Mouse (Mus musculus) regulatory T cell (primary cell): ENCODE data around the gene Lrrn1.

ENCODE experiments used
- in situ Hi-C: fragments of 300-600 bp; cut with MboI, MseI; formaldehyde crosslinking; loops from one replicate; pipeline ENCODE4 v1.15.1; 2025; ENCODE audit warnings: high pct_unique_total_duplicates

Gene Lrrn1

DNA sequence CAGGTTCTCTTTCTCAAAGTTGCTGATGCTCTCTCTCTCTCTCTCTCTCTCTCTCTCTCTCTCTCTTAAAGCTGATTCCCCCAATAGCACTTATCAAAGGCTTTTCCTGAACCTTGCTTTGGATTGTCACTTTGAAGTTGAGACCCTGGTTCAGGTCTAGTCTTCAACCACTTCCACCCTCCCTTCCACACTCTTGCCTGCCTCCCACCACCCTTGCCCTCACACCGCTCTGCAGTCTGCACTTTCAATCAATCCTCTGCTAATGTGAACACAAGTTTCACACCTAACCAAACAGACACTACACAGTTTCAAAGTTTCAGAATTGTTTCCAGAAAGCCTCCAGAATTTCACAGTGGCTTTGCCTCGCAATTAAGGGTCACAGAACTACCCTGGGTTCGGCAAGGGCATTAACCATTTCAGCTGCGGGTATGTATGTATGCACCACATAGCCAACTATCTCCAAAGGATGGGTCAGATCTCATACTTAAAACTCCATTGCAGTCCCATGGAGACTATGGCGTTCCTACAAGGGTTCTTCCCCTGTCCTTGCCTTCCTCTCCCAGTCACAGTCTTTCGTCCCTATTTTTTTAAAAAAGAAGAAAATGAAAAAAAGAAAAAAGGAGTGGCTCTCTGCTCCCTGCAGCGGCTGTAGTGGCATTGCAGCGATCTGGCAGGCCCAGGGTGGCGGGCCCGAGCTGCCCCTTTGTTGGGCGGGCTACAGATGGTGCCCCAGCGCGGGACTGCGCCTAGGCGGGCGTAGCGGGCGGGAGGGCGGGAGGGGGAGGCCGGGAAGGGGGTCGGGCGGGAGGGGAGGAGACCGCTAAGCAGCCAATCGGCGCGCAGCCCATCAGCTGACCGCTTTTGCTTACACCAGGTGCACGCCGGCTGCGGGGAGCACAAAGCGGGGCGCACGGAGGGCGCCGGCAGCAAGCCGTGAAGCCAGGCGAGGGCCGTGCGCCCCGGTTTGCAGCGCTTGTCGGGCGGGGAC, at the start of gene Lrrn1:
TSS of gene Lrrn1 (plus strand) at position 892 of the 988 bp plus-strand sequence.
- in situ Hi-C loops, result loop anchor here (25.0 kb wide), 1 partner anchor 1758 kb away; no protein-coding TSS in a partner anchor

- in situ Hi-C loops, result no loop called here
These were observed 35.1 kb upstream of the Lrrn1 start for GRCm38 (mm10) chr6:107494491-107494890.

GRCm38 (mm10) chr6:107495830-107496229, 33.7 kb upstream of the Lrrn1 start:
- in situ Hi-C loops, result no loop called here

GRCm38 (mm10) chr6:107513716-107514115, 15.9 kb upstream of the Lrrn1 start:
- in situ Hi-C loops, result no loop called here

DNA sequence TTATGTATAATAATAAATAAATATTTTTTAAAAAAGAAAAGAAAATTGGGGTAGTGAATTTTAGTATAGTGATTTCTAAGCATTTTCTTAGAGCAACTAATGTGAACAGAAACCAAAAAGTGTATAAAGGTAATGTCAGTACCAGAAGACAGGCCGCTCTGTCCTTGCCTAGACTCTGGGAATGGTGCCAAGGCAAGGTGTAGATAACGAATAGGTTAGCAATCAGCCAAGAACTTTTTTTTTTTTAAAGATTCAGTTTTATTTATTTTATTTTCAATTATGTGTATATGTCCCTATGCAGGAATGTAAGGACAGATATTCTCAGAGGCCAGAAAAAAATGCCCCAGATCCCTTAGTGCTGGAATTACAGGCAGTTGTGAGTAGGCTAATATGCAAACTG, 5.6 kb upstream of the Lrrn1 start:
- in situ Hi-C loops, result no loop called here

GRCm38 (mm10) chr6:107529911-107530431, 403 bp downstream of the Lrrn1 start:
- in situ Hi-C loops, result loop anchor here (25.0 kb wide), 1 partner anchor 1757 kb away; no protein-coding TSS in a partner anchor

DNA sequence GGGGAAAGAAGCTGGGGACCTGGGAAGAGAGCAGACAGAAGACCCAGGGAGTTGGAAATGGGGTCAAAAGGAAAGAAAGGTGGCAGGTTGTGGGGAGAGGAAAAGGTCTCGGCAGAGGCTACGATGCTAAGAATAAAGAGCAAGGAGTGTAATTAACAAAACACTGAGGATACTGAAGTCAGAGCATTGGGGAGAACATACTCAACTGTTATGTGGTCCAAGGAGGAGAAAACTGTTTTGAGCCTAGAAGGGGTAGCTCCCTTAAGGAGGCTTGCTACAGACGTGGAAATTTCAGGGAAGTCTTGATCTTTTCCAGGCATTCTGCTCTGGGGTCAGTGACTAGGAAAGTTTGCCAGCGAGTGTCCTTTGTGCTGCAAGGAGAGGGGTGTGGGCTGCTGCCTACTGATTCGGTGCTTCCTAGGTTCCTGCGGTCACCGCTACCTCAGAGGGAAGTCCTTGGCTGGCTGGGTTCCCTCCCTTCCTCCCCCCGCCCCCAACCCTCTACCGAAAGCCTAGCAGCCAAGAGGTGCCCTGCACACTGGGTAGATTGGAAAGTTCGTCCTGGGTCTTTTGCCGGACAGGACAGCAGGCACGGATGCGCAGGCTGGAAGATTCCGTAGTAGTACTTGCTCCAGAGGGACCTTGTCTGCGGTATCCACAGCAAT, 1.2 kb downstream of the Lrrn1 start:
- in situ Hi-C loops, result loop anchor here (25.0 kb wide), 1 partner anchor 1757 kb away; no protein-coding TSS in a partner anchor

DNA sequence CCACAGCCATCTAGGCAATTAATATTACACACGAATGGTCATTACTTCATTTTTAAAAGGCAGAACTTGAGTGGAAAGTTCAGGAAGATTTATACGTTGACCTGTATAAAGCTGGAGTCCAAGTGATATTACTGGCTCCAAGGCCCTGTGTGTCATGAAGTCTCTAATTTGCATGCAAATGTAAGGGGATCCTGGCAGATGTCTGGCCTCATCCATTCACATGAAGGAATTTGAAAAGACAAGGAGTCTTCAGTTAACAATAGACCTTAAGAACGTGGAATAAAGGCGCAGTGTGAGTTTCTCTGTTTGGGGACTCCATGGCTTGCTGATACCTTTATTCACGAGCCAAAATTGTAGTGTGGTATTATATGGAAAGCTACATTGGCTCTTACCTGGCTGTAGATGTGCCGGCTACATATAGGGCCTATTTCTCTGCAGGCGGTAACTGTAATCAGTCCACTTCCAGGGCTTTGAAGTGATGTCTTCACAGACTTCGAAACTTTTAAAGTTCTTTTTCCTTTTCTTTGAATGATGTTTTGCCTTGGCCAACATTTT, 2.0 kb downstream of the Lrrn1 start:
- in situ Hi-C loops, result loop anchor here (25.0 kb wide), 1 partner anchor 1756 kb away; no protein-coding TSS in a partner anchor

- in situ Hi-C loops, result loop anchor here (25.0 kb wide), 1 partner anchor 1753 kb away; no protein-coding TSS in a partner anchor
These were observed 5.0 kb downstream of the Lrrn1 start for GRCm38 (mm10) chr6:107534533-107534932.

DNA sequence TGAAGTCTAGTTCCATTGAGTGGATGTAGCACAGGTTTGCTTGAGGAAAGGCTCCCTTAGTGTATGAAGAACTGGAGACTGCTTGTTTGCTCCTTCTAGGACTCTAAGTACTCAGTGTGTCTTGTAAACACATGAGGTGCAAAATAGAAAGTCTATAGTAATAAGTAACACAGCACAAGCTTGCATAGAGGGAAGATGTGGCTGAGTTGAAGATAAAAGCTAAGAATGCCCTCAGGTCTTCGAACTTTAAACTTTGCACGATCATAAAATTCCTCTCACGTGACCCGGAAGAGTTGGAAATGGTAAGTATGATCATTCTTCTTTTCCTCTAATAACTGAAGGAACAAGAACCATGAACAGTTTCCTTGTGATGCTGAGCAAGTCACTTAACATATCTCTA, 7.1 kb downstream of the Lrrn1 start:
- in situ Hi-C loops, result loop anchor here (25.0 kb wide), 1 partner anchor 1751 kb away; no protein-coding TSS in a partner anchor

DNA sequence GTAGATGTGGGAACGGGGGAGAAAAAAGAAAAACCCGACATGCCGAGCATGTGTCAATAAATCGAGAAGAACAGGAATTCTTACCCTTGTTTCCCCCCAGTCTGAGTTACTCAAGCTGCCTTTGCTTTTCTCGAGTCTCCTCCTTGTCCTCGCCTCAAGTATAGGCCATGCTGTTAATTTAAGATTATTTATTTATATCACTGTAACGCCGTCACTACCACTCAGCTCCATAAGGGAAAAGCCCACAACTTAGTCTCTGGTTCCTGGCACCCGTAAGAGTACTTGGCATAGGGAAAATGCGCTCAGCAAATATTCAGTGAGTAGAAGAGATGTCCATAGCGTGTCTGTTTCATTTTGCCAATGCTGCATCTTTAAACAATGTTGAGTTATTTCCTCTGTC, 11.7 kb downstream of the Lrrn1 start:
- in situ Hi-C loops, result loop anchor here (25.0 kb wide), 1 partner anchor 1746 kb away; no protein-coding TSS in a partner anchor

GRCm38 (mm10) chr6:107541918-107542317, 12.3 kb downstream of the Lrrn1 start:
- in situ Hi-C loops, result loop anchor here (25.0 kb wide), 1 partner anchor 1745 kb away; no protein-coding TSS in a partner anchor

DNA sequence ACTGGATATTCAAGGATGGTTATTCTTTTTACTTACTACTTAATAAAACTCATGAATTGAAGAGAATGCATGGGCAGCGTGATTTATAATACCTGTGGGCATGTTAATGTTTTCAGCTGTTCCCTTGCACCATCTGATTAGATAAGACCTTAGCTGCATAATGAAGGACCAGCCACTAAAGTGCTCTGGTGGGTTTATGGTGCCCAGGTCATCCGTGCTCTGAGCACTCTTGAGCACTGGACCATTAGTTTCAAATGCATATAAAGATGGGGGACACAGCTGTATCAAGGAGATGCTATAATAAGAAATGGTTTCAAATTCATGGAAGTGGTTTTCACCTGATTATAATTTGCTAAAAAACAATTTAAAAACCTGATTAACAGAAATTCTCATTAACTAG, 16.7 kb downstream of the Lrrn1 start:
- in situ Hi-C loops, result loop anchor here (25.0 kb wide), 1 partner anchor 1741 kb away; no protein-coding TSS in a partner anchor

- in situ Hi-C loops, result no loop called here
These were observed 22.9 kb downstream of the Lrrn1 start for GRCm38 (mm10) chr6:107552511-107552910.

DNA sequence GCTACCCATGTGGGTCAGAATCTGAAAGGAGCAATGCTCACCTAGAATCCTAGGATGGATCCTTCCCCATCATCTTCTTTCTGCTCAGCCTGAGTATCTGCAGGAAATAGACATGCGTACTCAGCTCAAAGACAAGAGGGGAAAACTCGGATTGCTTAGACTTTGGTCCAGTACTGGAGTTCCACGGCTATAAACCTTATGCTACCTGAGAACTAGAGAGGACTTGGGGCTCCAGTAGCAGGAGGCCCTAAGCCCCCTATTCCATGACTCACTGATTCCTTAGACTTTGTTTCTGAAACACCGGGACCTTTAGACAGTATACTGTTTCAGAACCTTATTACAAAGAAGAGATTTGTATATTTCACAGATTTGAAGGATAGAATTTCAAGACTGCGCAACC, 25.8 kb downstream of the Lrrn1 start:
- in situ Hi-C loops, result no loop called here

DNA sequence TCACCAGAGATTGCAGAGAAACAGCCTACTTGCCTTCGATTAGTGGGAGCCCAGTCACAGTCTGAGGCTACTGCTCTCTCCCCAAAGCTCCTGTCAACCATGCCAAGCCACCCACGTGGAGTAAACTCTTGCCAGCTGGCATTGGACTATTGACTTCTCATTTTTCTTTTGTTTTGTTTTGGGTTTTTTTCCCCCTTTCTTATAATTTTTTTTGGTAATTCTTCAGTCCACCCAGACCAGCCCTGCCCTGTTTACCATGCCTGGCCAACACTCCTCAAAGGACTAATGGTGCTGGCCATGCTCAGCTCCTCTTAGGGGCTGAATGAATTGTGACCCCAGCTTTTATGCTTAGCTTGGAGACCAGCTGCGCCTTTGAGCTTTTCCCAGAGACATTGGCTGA, 27.4 kb downstream of the Lrrn1 start:
- in situ Hi-C loops, result no loop called here

- in situ Hi-C loops, result no loop called here
These were observed 28.2 kb downstream of the Lrrn1 start for GRCm38 (mm10) chr6:107557806-107558205.

- in situ Hi-C loops, result no loop called here
These were observed 32.7 kb downstream of the Lrrn1 start for GRCm38 (mm10) chr6:107562255-107562654.

DNA sequence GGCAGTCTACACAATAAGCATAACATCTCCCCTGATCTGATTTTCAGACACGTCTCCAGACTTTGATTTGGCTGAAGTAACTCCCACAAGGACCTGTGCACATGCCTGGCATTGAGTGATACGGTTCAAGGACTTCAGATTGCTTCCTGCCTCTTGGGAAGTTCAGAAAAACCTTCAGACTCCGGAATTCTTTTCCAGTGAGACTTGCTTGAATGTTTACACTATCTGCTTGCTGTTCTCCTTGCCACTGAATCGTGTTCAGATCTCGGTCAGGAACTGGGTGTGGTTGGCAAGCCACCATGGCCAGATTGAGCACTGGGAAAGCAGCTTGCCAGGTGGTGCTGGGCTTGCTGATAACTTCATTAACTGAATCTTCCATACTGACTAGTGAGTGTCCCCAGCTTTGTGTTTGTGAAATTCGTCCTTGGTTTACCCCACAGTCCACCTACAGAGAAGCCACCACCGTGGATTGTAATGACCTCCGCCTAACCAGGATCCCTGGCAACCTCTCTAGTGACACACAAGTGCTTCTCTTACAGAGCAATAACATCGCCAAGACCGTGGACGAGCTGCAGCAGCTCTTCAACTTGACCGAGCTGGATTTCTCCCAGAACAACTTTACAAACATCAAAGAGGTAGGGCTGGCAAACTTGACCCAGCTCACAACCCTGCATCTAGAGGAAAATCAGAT, 37.5 kb downstream of the Lrrn1 start:
- in situ Hi-C loops, result no loop called here

DNA sequence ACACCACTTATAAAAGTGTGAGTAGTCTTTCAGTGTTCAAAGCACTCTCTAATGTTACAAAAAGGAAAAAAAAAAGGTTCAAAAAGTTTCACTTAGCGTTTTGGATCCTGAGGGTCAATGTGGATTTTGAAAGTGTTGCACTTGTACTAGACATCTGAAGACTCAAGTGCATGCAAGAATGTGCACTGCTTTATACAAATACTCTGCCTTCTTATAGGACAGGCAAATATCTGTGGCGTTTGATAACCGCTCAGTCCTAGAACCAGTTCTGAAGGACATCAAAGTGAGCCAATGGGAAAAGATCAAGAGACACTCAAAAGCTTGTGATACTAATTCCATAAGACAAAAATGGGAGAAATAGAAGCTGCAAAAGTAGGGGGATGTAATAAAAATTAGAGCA, 45.0 kb downstream of the Lrrn1 start:
- in situ Hi-C loops, result no loop called here

DNA sequence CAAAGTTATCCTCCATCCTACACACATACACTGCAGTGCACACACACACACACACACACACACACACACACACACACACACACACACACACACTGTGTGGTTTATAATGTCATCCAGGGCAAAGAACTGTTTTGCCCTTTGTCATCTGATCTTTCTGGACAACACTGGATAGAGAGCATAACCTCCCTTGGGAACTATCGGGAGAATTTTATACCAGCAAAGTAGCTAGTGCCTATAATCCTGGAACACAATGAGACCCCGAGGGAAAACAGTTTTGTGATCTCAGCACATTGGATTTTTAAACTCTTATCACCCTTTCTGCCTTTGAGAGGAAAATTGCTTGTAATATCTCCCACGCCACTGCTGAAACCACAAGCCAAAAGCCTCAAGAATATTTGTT, 45.8 kb downstream of the Lrrn1 start:
- in situ Hi-C loops, result no loop called here
